Mouse (Mus musculus) kidney, embryonic 16.5 days (tissue): Measurements from ENCODE around the gene Vmn1r151. TPM values are rescaled to one million over a fixed set of nuclear protein-coding genes. Genes with fewer than 3 reads are reported as not detected.
"Not testable (repeated sequence)": the region's sequence is repeated elsewhere in the genome, so short reads cannot be mapped to it uniquely, and the experiment has no call there.

ENCODE experiments used
- ATAC-seq: fragments of 200-750 bp; cut with Nextera tagmentation; 2 replicates; pipeline ENCODE4 v1.8.0; 2017; ENCODE audit warnings: moderate TSS enrichment; ENCODE audit not compliant: low FRiP score, low TSS enrichment
- H3K27ac ChIP-seq: fragments of 300-500 bp; sonication (generic); 2 replicates; pipeline ENCODE4 v1.5.1; 2014; ENCODE audit warnings: low read length
- H3K27me3 ChIP-seq: fragments of 300-500 bp; sonication (generic); 2 replicates; pipeline ENCODE4 v1.6.1; 2014; ENCODE audit warnings: low read length, control low read depth, mixed read lengths; ENCODE audit not compliant: insufficient read depth
- H3K36me3 ChIP-seq: fragments of 300-500 bp; sonication (generic); 2 replicates; pipeline ENCODE4 v1.6.1; 2014; ENCODE audit warnings: low read length, control low read depth, mixed read lengths; ENCODE audit not compliant: insufficient read depth
- H3K4me1 ChIP-seq: fragments of 300-500 bp; sonication (generic); 2 replicates; pipeline ENCODE4 v1.6.1; 2014; ENCODE audit warnings: low read length, control low read depth, mixed read lengths; ENCODE audit not compliant: insufficient read depth
- H3K4me2 ChIP-seq: fragments of 300-500 bp; sonication (generic); replicated peaks from 2 replicates; pipeline ENCODE4 v1.6.1; 2014; ENCODE audit warnings: low read depth, low read length
- H3K4me3 ChIP-seq: fragments of 300-500 bp; sonication (generic); 2 replicates; pipeline ENCODE4 v1.5.1; 2014; ENCODE audit warnings: mild to moderate bottlenecking, low read length
- H3K9ac ChIP-seq: fragments of 300-500 bp; sonication (generic); replicated peaks from 2 replicates; pipeline ENCODE4 v1.6.1; 2014; ENCODE audit warnings: low read length
- H3K9me3 ChIP-seq: fragments of 300-500 bp; sonication (generic); 2 replicates; pipeline ENCODE4 v1.6.1; 2016; ENCODE audit warnings: low read length, control low read depth
- WGBS: fragments of 180-500 bp; shearing (Covaris S2); extraction: QIAGEN DNeasy Blood & Tissue Kit; methylation state at CpG from one replicate; pipeline ENCODE4 v1.1.7; 2014; 5-methylcytosine and 5-hydroxymethylcytosine counted together
- polyA plus RNA-seq: library from polyadenylated mRNA; unstranded; fragments of >200 nt; fragmentation: Nextera tagmentation; extraction: Ambion mirVana; gene quantifications from 2 replicates; pipeline ENCODE4 v1.2.1, GENCODE M21; 2015

Vmn1r151 gene
- polyA plus RNA-seq: not detected in 2 replicates

DNA sequence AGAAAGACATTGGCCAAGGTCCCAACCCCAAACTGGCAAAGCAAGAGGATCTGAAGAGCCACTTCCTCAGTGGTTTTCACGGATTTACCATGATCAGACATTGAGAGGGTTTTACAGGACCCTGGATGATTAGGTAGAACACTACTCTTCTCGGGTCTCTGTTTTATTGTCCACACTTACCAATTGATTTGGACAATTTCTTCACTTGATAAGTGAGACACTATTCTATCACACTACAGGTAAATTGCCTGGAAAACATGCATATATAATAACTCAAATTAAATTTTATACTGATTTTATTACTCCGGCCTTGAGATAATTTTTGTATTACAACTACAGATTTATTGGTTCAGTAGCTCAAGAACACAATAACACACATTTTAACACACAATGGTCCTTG lies at the start of gene Vmn1r151:
Gene Vmn1r151 (minus strand): TSS at position 101 of the 400 bp plus-strand sequence.
- H3K36me3 ChIP-seq, H3K9ac ChIP-seq, H3K4me3 ChIP-seq, H3K4me2 ChIP-seq, ATAC-seq, H3K27me3 ChIP-seq, H3K9me3 ChIP-seq, H3K4me1 ChIP-seq, H3K27ac ChIP-seq: not testable (repeated sequence)
- 30% methylated on average over 1 of the region's 3 CpGs for WGBS

DNA sequence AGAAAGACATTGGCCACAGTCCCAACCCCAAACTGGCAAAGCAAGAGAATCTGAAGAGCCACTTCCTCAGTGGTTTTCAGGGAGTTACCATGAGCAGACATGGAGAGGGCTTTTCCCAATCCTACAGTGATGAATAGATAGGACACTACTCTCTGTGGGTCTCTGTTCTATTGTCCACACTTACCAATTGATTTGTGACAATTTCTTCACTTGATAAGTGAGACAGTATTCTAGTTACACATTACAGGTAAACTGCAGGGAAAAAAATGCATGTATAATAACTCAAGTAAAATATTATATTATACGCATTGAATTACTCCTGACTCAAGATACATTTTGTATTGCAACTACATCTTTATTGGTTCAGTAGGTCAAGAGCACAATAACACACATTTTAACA lies 35.3 kb upstream of the Vmn1r151 start, which contains the start of gene Gm8677:
Gene Gm8677 (minus strand): TSS at position 101 of the 400 bp plus-strand sequence.
- H3K9ac ChIP-seq, H3K36me3 ChIP-seq, H3K4me1 ChIP-seq, H3K27me3 ChIP-seq, H3K27ac ChIP-seq, ATAC-seq, H3K9me3 ChIP-seq, H3K4me3 ChIP-seq, H3K4me2 ChIP-seq: not testable (repeated sequence)
- no CpG with 5 or more reads among the region's 1 CpGs for WGBS

DNA sequence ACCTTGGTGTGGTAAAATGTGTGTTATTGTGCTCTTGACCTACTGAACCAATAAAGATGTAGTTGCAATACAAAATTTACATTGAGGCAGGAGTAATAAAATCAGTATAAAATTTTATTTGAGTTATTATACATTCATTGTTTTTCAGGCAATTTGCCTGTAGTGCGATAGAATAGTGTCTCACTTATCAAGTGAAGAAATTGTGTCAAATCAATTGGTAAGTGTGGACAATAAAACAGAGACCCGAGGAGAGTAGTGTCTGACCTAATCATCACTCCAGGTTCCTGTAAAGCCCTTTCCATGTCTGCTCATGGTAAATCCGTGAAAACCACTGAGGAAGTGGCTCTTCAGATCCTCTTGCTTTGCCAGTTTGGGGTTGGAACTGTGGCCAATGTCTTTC lies 23.2 kb upstream of the Vmn1r151 start, which contains the start of gene Vmn1r152:
Gene Vmn1r152 (plus strand): TSS at position 301 of the 400 bp plus-strand sequence.
- not testable (repeated sequence) for H3K4me2 ChIP-seq, ATAC-seq, H3K4me1 ChIP-seq, H3K27me3 ChIP-seq, H3K9me3 ChIP-seq, H3K4me3 ChIP-seq, H3K36me3 ChIP-seq, H3K9ac ChIP-seq, H3K27ac ChIP-seq
- WGBS: no CpG with 5 or more reads among the region's 3 CpGs

DNA sequence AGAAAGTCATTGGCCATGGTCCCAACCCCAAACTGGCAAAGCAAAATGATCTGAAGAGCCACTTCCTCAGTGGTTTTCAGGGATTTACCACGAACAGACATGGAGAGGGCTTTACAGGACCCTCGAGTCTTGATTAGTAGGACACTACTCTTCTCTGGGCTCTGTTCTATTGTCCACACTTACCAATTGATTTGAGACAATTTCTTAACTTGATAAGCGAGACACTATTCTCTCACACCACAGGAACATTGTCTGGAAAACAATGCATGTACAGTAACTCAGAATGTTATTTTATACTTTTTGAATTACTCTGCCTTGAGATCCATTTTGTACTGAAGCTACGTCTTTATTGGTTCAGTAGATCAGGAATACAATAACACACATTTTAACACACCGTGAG lies 35.5 kb downstream of the Vmn1r151 start, which contains the start of gene Gm10665:
Gene Gm10665 (minus strand): TSS at position 101 of the 400 bp plus-strand sequence.
- ATAC-seq: not testable (repeated sequence)

More for the DNA sequence above, 35.5 kb downstream of the Vmn1r151 start, which contains the start of gene Gm10665:
- no CpG with 5 or more reads among the region's 5 CpGs for WGBS
- H3K27me3 ChIP-seq, H3K36me3 ChIP-seq, H3K9me3 ChIP-seq, H3K27ac ChIP-seq, H3K4me3 ChIP-seq, H3K9ac ChIP-seq, H3K4me2 ChIP-seq, H3K4me1 ChIP-seq: not testable (repeated sequence)

Other genes with a start within 250 kb of the Vmn1r151 start
- gene Gm4187, start 170.0 kb downstream of the Vmn1r151 start, polyA plus RNA-seq: not detected in 2 replicates
- gene Gm8660, start 128.6 kb downstream of the Vmn1r151 start, polyA plus RNA-seq: not detected in 2 replicates
- gene Vmn1r148, start 86.1 kb downstream of the Vmn1r151 start, polyA plus RNA-seq: not detected in 2 replicates
- gene Vmn1r149, start 61.4 kb downstream of the Vmn1r151 start, polyA plus RNA-seq: not detected in 2 replicates
- not detected in 2 replicates for gene Gm10665, start 35.6 kb downstream of the Vmn1r151 start, polyA plus RNA-seq
- not detected in 2 replicates for gene Vmn1r152, start 23.3 kb upstream of the Vmn1r151 start, polyA plus RNA-seq
- gene Gm8677, start 35.2 kb upstream of the Vmn1r151 start, polyA plus RNA-seq: not detected in 2 replicates
- not detected in 2 replicates for gene Gm4201, start 65.7 kb upstream of the Vmn1r151 start, polyA plus RNA-seq
- gene Gm4565, start 88.4 kb upstream of the Vmn1r151 start, polyA plus RNA-seq: not detected in 2 replicates
- gene Vmn1r155, start 158.3 kb upstream of the Vmn1r151 start, polyA plus RNA-seq: not detected in 2 replicates
- not detected in 2 replicates for gene Gm8693, start 192.6 kb upstream of the Vmn1r151 start, polyA plus RNA-seq
- not detected in 2 replicates for gene Gm4567, start 220.0 kb upstream of the Vmn1r151 start, polyA plus RNA-seq